Mouse (Mus musculus) 3T3-L1 (cell line): ENCODE measurements around the gene Rbbp9.

Source experiments
- DNase-seq: peaks from one replicate; pipeline ENCODE4 v3.0.0-alpha.2; 2015; ENCODE audit warnings: low read depth, low spot score

The Rbbp9 gene

DNA sequence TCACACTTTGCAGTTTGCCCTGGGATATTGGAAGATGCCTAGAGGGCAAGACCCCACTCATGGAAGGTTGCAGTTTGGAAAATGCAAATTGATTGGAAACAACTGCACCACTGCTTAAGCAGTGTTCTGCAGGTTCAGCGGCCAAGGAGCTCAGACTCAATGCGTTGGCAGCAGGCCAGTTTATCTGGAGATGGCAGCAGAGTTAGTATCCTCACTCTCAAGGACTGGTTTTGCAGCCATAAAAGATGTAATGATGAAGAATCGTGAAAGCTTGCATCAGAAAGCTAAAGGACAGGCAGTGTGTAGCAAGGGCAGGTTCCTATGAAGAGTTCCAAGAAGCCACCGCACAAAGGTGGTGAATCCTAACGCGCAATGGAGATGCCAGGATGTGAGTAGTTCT lies 48.5 kb downstream of the Rbbp9 start:
- DNase-seq = no peak
